Mouse (Mus musculus): ENCODE data around the gene Sema6c. TPM values are rescaled to one million over a fixed set of nuclear protein-coding genes. Genes with fewer than 3 reads are reported as not detected.

Sema6c gene
- polyA plus RNA-seq, 1 experiment from 2014 or later: 33.0 TPM

DNA sequence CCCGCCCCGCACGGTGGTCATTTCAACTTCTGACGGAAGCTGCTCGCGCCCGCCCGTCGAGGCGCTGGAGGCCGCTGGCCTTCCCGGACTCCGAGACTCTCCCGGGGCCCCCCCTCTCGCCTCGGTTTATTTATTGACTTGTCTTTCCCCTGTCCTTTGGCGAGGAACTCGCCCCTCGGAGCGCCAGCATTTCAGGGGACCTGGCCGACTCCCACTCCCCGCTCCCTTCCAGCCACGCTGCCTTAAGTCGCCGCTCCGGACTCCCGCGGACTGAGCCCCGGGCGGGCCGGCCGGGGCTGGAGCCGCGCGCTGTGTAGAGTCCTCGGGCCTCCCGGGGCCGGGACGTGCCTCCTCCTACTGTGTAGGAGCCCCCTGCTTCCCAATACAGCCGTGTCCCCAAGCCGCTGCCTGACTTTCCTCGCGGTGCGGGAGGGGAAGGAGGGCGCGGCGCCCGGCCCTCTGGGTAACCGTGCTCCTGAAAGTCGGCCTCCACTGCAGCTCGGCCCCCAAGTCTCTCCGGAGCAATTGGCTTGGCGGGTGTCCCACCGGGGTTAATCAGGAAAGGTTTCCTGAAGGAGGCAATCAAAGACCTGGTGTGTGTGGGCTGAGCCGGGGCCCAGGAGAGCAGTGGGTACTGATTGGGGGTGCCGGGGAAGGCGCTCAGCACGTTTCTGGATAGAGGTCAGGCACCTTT lies 13.1 kb downstream of the Sema6c start:
- Histone ChIP-seq H3K36me3 (peaks cover 38% of the 10 kb centered on the region), H3K4me3 (peak overlapping the region; percentile 19), H3K4me1 (replicated peaks) (peaks cover 21% of the 10 kb centered on the region), H3K9ac (0 out of 2 replicates have a peak overlapping the region, but pooled peaks have one; percentile 5), H3K9me3 (no peaks in the 10 kb centered on the region), H3K4me2 (peak overlapping the region; percentile 53), H3K27ac (replicated peaks) (0 out of 2 replicates have a peak overlapping the region, but pooled peaks have one; percentile 15), H3K27me3 (peaks cover 21% of the 10 kb centered on the region; the same call in 1 of the 2 replicates)
- peak; percentile 27; the same call in 1 of the 2 replicates for ATAC-seq (ENCODE audit: low FRiP score, low read depth)
- 9% methylated on average over 58 of the region's 58 CpGs for WGBS

DNA sequence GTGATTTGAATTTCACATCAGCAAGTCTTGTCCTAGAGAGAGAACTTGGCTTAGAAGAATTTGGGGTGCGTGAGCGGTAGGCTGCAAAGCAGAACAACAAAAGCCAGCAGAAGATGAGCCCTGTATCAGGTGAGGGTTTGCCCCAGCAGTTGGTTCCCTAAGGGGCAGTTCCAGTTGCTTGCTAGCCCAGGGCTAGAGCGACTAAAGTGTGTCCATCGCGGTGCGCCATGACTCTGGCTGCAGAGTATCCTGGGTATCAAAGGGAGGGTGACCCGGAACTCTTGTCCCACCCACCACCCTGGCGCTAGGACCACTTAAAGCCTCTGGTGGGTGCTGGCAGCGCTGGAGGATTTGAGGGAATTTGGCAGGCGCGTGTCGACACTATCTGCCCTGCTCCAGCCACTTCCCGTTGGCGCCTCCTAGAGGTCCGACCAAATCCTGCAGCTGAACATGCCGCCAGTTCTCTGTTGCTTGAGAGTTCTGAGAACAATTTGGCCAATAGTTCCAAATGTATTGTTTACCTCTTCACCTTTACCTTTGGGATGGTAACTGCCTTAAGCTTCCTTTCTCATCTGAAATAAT lies 13.8 kb downstream of the Sema6c start:
- H3K27me3 ChIP-seq: peaks cover 16% of the 10 kb centered on the region; the same call in 1 of the 2 replicates
- H3K9ac ChIP-seq: 0 out of 2 replicates have a peak overlapping the region, but pooled peaks have one; percentile 5
- 0 out of 2 replicates have a peak overlapping the region, but pooled peaks have one; percentile 15 for H3K27ac ChIP-seq (replicated peaks)
- H3K9me3 ChIP-seq: no peaks in the 10 kb centered on the region
- peak overlapping the region; percentile 19; the same call in 1 of the 2 replicates for H3K4me3 ChIP-seq
- ATAC-seq (ENCODE audit: low FRiP score, low read depth): peak; percentile 36; the same call in 1 of the 2 replicates
- WGBS: 8% methylated on average over 16 of the region's 16 CpGs
- peak overlapping the region; percentile 53 for H3K4me2 ChIP-seq
- H3K36me3 ChIP-seq: peaks cover 31% of the 10 kb centered on the region
- H3K4me1 ChIP-seq (replicated peaks): peaks cover 21% of the 10 kb centered on the region

DNA sequence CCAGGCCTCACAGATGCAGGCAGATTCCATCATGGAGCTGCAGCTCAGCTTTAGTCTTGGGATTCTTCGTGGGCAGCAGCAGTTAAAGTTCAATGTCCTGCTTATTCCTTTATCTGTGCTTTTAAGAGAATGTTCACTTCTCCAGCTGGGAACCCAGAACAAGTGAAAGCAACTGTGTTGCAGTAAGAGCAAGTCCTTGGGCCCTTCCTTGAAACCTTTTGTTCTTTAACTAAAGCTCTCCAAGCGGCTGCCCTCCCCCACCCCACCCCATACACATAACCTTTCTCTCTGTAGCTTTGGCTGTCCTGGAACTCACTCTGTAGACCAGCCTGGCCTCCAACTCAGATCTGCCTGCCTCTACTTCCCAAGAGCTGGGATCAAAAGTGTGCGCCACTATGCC lies 16.2 kb downstream of the Sema6c start:
- 0 out of 2 replicates have a peak, but pooled peaks cover 4% of the 10 kb centered on the region for H3K27me3 ChIP-seq
- H3K4me1 ChIP-seq (replicated peaks): peaks cover 21% of the 10 kb centered on the region
- WGBS: 68% methylated on average over 3 of the region's 3 CpGs
- no peak overlapping the region for H3K9ac ChIP-seq
- H3K36me3 ChIP-seq: peaks cover 11% of the 10 kb centered on the region; the same call in 1 of the 2 replicates
- H3K4me3 ChIP-seq: no peak overlapping the region
- H3K9me3 ChIP-seq: no peaks in the 10 kb centered on the region
- H3K4me2 ChIP-seq: no peak overlapping the region
- H3K27ac ChIP-seq (replicated peaks): no peak overlapping the region
- ATAC-seq (ENCODE audit: low FRiP score, low read depth): no peak

DNA sequence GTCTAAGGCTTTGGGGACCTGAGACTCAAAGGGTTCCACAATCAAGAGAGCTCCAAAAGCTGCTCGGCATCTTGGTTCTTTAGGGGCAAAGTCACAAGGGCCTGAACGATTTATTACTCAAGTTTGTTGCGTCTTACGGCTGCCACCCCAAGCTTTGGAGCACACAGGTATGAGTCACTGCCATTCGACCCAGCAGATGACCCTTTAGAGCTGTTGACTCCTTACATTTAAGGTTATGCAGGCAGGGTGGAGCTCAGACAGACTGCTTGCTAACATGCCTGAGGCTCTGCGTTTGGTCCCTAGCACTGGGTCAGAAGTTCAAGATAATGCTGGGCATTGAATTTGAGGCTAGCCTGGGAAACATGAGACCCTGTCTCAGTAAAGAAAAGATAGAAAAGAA lies 17.3 kb downstream of the Sema6c start:
- WGBS: 80% methylated on average over 6 of the region's 6 CpGs

DNA sequence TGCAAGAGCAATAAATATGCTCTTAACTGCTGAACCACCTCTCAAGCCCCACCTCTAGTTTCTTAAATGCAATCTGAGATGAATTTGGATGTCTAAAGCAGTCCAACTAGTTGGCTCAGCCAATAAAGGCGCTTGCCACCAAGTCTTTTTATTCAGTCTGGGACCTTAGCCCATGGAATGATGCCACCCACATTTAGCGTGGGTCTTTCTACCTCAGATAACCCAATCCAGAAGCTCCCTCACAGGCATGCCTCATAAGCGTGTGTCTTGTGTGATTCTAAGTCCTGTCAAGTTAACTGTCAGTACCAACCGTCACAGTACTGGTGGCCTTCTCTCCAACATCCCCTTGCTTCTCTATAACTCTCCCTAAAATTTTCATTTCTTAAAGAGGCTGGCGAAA lies 18.7 kb downstream of the Sema6c start:
- H3K27ac ChIP-seq (replicated peaks): no peak overlapping the region
- no peaks in the 10 kb centered on the region for H3K9me3 ChIP-seq
- no peaks in the 10 kb centered on the region for H3K27me3 ChIP-seq
- no peak overlapping the region for H3K4me3 ChIP-seq
- no peak overlapping the region for H3K4me2 ChIP-seq
- WGBS: 92% methylated on average over 5 of the region's 5 CpGs
- H3K9ac ChIP-seq: no peak overlapping the region
- H3K36me3 ChIP-seq: no peaks in the 10 kb centered on the region
- H3K4me1 ChIP-seq (replicated peaks): peaks cover 5% of the 10 kb centered on the region
- no peak for ATAC-seq (ENCODE audit: low FRiP score, low read depth)

More for the DNA sequence above, 17.3 kb downstream of the Sema6c start:
- Histone ChIP-seq H3K27ac (replicated peaks) (no peak overlapping the region), H3K27me3 (no peaks in the 10 kb centered on the region), H3K4me2 (no peak overlapping the region), H3K9ac (no peak overlapping the region), H3K4me3 (no peak overlapping the region), H3K4me1 (replicated peaks) (peaks cover 19% of the 10 kb centered on the region), H3K36me3 (peaks cover 4% of the 10 kb centered on the region; the same call in 1 of the 2 replicates), H3K9me3 (no peaks in the 10 kb centered on the region)
- ATAC-seq (ENCODE audit: low FRiP score, low read depth): no peak

DNA sequence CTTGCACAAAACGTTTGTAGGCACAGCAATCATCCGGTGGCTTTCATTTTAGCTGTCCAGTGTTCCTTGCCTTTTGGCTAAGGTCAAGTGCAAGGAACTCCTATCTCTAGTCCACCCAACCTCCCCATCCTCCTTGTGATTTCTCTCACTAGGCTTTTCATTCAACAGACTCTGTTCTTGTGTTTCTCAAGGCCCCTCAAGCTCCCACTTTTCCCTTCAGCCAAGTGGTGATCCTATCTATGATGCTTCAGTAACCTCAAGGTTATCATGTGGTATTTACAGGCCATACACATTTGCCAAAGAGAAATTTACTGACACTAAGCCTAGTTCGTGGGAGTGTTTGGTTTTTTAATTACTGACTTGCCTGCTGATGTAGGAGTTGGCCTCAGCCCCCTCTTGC lies 19.6 kb downstream of the Sema6c start:
- Histone ChIP-seq H3K4me2 (no peak overlapping the region), H3K27me3 (no peaks in the 10 kb centered on the region), H3K4me1 (replicated peaks) (no peaks in the 10 kb centered on the region), H3K9ac (no peak overlapping the region), H3K36me3 (no peaks in the 10 kb centered on the region; the same call in 1 of the 2 replicates), H3K27ac (replicated peaks) (no peak overlapping the region), H3K4me3 (no peak overlapping the region), H3K9me3 (no peaks in the 10 kb centered on the region)
- no peak for ATAC-seq (ENCODE audit: low FRiP score, low read depth)
- 74% methylated on average over 3 of the region's 3 CpGs for WGBS

DNA sequence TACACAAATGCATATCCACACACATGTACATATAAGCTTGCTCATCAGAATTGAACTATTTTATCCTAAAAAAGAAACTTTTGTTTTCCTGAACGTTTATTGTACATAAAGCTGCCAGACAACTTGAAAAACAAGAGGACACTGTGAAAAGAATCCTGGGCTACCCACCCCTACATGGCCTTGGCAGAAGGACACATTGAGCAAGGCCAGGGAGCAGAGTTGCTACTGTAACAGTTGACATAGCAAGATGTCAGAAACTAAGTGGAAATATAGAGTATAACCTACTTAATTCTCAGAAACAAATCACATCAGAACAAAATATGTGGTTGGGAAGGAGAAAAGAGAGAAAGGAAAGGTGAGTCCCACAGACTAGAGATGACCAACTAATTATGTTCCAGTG lies 21.6 kb downstream of the Sema6c start:
- Histone ChIP-seq H3K9ac (no peak overlapping the region), H3K36me3 (peaks cover 12% of the 10 kb centered on the region), H3K4me3 (no peak overlapping the region), H3K27me3 (no peaks in the 10 kb centered on the region), H3K9me3 (no peaks in the 10 kb centered on the region), H3K27ac (replicated peaks) (no peak overlapping the region), H3K4me2 (no peak overlapping the region), H3K4me1 (replicated peaks) (no peaks in the 10 kb centered on the region)
- 66% methylated on average over 1 of the region's 1 CpGs for WGBS
- no peak for ATAC-seq (ENCODE audit: low FRiP score, low read depth)

DNA sequence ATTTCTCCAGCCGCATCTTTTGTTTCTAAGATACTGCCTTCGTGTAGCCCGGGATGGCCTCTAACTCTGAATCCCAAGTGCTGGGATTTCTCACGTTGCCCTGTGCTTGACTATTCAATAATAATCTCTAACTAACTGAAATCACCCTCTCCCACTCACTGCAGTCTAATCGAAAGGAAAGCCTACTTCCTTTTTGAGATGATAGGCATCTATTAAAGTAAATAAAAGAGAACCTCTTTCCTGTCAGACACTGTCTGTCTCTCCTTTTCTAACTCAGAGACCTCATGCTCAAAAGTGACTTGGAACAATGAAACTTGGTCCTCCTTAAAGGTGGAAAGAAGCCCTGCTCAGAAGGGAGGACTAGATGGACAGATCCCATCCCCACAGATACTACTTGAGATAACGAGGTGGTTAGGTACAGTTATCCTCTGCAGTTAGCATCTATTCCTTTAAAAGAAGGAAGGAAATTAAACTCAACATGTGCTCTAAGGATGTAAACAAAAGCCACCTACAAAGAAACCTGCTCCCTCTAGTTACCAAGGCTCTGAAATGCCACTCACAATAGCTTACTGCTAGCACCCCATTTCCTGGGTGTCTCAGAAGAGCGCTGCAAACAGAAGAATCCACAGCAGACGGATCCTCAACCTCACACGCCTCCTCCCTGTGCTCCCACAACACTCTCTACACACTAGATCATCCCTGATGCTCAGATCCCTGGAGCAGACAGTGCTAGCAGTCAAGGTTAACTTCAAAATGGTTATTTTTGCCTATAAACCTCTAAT lies 24.7 kb downstream of the Sema6c start:
- H3K27ac ChIP-seq (replicated peaks): no peak overlapping the region
- H3K9me3 ChIP-seq: no peaks in the 10 kb centered on the region
- 96% methylated on average over 9 of the region's 9 CpGs for WGBS
- no peak overlapping the region for H3K9ac ChIP-seq
- H3K4me3 ChIP-seq: no peak overlapping the region
- no peak for ATAC-seq (ENCODE audit: low FRiP score, low read depth)
- peaks cover 38% of the 10 kb centered on the region for H3K36me3 ChIP-seq
- H3K4me2 ChIP-seq: no peak overlapping the region
- no peaks in the 10 kb centered on the region for H3K4me1 ChIP-seq (replicated peaks)
- no peaks in the 10 kb centered on the region for H3K27me3 ChIP-seq

DNA sequence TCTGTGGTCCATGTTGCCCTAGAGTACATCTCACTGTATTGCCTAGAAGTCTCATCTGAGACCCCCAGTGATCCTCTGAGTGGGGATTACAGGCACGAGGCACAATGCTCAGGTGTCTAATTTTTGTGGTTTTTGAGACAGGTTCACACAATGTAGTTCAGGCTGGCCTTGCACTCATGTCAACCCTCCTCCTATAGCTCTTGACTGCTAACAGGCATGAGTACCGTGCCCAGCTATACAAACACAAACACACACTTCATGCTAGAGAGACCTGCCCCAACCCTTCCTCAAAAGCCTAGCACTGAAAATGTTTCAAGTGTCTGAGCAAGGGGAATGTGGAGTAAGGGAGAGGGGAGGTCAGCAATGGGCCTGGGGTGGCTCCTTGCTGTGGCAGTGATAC lies 25.8 kb downstream of the Sema6c start:
- no peak overlapping the region for H3K9ac ChIP-seq
- no peak overlapping the region for H3K27ac ChIP-seq (replicated peaks)
- H3K4me3 ChIP-seq: no peak overlapping the region
- H3K27me3 ChIP-seq: no peaks in the 10 kb centered on the region
- H3K36me3 ChIP-seq: peaks cover 38% of the 10 kb centered on the region
- 96% methylated on average over 2 of the region's 2 CpGs for WGBS
- no peak for ATAC-seq (ENCODE audit: low FRiP score, low read depth)
- H3K4me2 ChIP-seq: no peak overlapping the region
- no peaks in the 10 kb centered on the region for H3K4me1 ChIP-seq (replicated peaks)
- no peaks in the 10 kb centered on the region for H3K9me3 ChIP-seq

DNA sequence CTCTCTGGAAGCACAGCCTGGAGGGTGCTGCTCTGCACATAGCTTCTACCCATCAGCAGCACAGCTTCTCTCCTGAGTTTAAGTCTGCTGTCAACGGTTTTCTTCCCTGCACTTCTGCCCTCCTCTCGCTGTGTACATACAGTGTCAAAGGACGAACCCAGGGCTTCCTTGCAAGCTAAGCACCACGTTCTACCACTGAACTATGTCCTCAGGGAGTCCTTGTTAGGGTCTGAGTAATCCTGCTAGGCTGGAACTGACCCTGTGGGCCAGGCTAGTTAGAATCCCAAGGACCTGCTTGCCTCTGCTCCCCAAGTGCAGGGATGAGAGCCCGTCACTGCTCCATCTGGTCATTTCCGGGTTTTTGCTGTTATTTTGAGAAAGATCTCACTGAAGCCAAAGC lies 26.6 kb downstream of the Sema6c start:
- Histone ChIP-seq H3K4me2 (no peak overlapping the region), H3K4me3 (no peak overlapping the region), H3K9me3 (no peaks in the 10 kb centered on the region), H3K27me3 (no peaks in the 10 kb centered on the region), H3K36me3 (peaks cover 39% of the 10 kb centered on the region), H3K9ac (no peak overlapping the region), H3K27ac (replicated peaks) (no peak overlapping the region), H3K4me1 (replicated peaks) (no peaks in the 10 kb centered on the region)
- ATAC-seq (ENCODE audit: low FRiP score, low read depth): no peak
- 95% methylated on average over 6 of the region's 6 CpGs for WGBS

DNA sequence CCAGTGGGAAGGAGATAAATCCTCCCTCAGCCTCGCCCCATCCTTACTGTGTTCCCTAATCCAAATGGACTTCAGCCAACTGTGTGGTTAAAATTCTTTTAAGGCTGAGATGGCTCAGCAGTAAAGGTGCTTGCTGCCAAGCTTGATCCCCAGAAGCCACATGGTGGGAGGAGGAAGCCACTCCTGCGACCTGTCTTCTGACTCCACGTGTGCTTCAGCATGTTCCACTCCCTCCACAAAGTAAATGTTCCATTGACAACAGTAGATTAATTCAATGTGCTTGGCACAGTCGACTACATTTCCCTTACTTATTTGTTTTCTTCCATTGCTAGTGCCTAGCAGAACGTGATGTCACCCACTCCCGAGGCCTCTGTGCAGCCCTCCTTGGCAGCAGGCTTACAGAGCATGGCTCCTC lies 34.5 kb downstream of the Sema6c start:
- Histone ChIP-seq H3K4me2 (no peak overlapping the region), H3K27me3 (no peaks in the 10 kb centered on the region), H3K4me3 (no peak overlapping the region), H3K4me1 (replicated peaks) (no peaks in the 10 kb centered on the region), H3K36me3 (peaks cover 38% of the 10 kb centered on the region), H3K27ac (replicated peaks) (no peak overlapping the region), H3K9ac (no peak overlapping the region), H3K9me3 (no peaks in the 10 kb centered on the region)
- WGBS: 76% methylated on average over 6 of the region's 6 CpGs
- no peak for ATAC-seq (ENCODE audit: low FRiP score, low read depth)

DNA sequence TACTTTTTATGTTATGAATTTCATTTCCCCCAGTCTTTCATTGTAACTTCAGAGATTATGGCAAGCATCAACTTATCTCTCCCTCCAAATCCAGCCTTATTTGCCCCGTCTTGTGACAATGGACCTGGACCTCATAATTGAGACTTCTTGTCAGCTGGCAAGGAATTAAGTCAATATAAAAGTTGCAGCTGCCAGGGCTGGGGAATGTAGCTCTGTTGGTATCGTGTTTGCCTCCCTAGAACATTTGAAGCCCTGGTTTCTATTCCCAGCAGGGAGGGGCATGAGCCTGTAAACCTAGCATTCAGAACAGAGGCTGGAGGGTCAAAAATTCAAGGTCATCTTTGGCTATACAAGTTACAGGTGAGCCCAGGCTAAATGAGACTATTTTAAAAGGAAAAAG lies 35.5 kb downstream of the Sema6c start:
- no peak for ATAC-seq (ENCODE audit: low FRiP score, low read depth)
- no peak overlapping the region for H3K4me3 ChIP-seq
- no peak overlapping the region for H3K4me2 ChIP-seq
- no peaks in the 10 kb centered on the region for H3K4me1 ChIP-seq (replicated peaks)
- WGBS: 91% methylated on average over 2 of the region's 2 CpGs
- peaks cover 40% of the 10 kb centered on the region for H3K36me3 ChIP-seq
- no peaks in the 10 kb centered on the region for H3K9me3 ChIP-seq
- no peaks in the 10 kb centered on the region for H3K27me3 ChIP-seq
- H3K9ac ChIP-seq: no peak overlapping the region
- no peak overlapping the region for H3K27ac ChIP-seq (replicated peaks)
